Comparison of ENCODE assay signal across 16 mouse cellular contexts in the genomic region with DNA sequence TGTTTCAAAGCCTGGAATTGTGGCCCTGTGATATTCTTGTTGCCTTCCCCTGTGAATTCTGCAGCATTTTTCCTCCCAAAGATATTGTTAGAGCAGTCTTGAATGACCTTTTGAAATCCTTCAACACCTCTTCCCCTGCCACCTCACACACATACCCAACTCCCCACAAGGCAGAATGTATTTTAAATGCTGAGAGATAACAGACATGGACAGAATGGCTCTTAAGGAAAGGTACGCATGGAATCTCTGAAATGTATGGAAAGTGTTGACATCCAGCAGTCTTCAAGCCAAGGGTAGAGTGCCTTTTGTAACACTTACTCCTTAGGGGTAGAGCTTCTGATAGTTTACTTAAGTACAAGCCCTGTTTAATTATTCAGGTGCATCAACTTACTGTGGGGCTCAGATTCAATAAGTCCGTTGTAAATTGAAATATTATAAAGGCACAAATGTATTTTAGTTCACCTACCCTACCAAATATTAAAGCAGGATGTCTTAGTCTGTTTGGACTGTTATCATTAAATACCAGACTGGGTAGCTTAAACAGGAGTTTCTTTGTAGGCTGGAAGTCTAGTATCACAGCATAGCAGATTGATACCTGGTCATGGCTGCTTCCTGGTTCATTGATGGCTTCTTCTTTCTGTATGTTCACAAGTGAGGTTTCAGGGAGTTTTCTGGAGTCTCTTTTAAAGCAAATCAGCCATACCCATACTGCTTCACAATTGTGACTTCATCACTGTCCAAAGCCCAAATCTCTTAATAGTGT.
"Had no signal": no experiment of that assay in that cellular context is flagged by ENCODE, and none has a peak within 500 bp of the region (broad histone marks: within the 10 kb centered on the region; RNA-seq: fewer than 3 reads in every experiment).

No protein-coding gene starts in this region.

- ATAC-seq: liver, postnatal 0 days; midbrain, embryonic 16.5 days had no signal

- H3K4me3 ChIP-seq: layer of hippocampus, adult 2 months; limb, embryonic 12.5 days; liver, embryonic 13.5 days; lung, embryonic 15.5 days; neural tube, embryonic 13.5 days; stomach, embryonic 15.5 days had no signal

- H3K4me2 ChIP-seq: limb, embryonic 12.5 days; liver, embryonic 13.5 days; lung, embryonic 15.5 days; midbrain, embryonic 11.5 days; neural tube, embryonic 13.5 days; stomach, embryonic 15.5 days had no signal

- H3K9me3 ChIP-seq: limb, embryonic 12.5 days; liver, embryonic 13.5 days; lung, embryonic 15.5 days; neural tube, embryonic 13.5 days; stomach, embryonic 15.5 days had no signal

- H3K27ac ChIP-seq: kidney, postnatal 0 days; layer of hippocampus, adult 2 months; limb, embryonic 12.5 days; liver, embryonic 13.5 days; lung, embryonic 15.5 days; neural tube, embryonic 13.5 days; stomach, embryonic 15.5 days had no signal

- H3K9ac ChIP-seq: limb, embryonic 12.5 days; liver, embryonic 13.5 days; liver, postnatal 0 days; lung, embryonic 15.5 days; neural tube, embryonic 13.5 days; stomach, embryonic 15.5 days had no signal

- DNase-seq: kidney, postnatal 36 days; liver; liver, embryonic 13.5 days; liver, postnatal 0 days; lung, postnatal 36 days; retina, postnatal 1 day; thymus, adult 2 months; thymus, postnatal 25 days had no signal

- H3K27me3 ChIP-seq: limb, embryonic 12.5 days; liver, embryonic 13.5 days; lung, embryonic 15.5 days; neural tube, embryonic 13.5 days; stomach, embryonic 15.5 days had no signal

- H3K36me3 ChIP-seq: limb, embryonic 12.5 days; liver, embryonic 13.5 days; lung, embryonic 15.5 days; neural tube, embryonic 13.5 days; stomach, embryonic 15.5 days had no signal

- H3K4me1 ChIP-seq: limb, embryonic 12.5 days; liver, embryonic 13.5 days; lung, embryonic 15.5 days; neural tube, embryonic 13.5 days; stomach, embryonic 15.5 days had no signal
